Mouse (Mus musculus): Measurements from ENCODE around the gene Upf1.

GRCm38 (mm10) chr8:70360769-70361168, 7.7 kb upstream of the Upf1 start:
- no peak; the same call in 1 of the 2 replicates for TF ChIP-seq CTCF (IDR thresholded peaks at IDR 0.05; ENCODE audit: extremely low read depth, insufficient read depth, low read length)
- no peak for TF ChIP-seq POLR2A (IDR thresholded peaks at IDR 0.05; ENCODE audit: extremely low read depth, insufficient read depth, low read length)

Data from cortical plate, adult 2 months (tissue).